In the genomic region with DNA sequence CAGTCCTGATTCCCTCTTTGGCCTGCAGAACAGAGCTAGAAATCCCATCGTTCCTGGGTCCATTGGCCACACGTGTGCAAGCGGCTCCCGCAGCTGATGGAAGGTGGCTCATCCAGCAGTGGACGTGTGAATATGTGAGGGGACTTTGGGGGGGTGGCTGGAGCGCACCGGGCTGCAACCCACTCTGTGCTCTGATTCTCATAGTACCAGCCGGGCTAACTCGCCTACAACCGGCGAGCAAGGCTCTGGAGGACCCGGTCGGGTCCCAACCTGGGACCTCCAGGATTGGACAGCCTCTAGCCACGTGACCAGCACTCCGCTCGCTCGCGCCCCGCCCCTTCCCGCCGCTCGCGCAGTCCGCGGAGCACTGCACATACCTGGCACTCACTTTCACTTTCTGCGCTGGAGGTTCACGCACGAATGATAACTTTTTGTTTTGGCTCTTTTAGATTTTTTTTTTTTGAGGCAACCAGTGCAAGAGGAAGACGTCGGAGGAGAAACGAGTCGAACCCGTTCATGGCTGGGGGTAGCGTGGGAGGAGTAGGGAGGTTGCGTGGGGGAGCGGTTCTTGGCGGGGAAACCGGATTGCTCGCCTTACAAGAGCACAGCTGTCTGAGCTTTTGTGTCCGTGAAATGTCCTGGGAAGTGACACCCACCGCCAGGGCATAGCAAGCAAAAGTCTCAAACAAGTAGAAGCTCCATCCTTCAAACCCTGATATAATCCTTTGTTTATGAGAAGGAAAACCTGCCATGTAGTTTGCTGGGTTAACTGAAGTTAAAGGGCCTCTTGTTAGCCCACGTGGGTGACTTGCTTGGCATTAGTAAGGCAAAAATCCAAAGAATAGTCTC, we compare ENCODE assay signal across 8 mouse cellular contexts. TPM values are rescaled to one million over a fixed set of nuclear protein-coding genes. Genes with fewer than 3 reads are reported as not detected.
DNase-seq lines count a peak whose midpoint lies in the region; ATAC-seq lines count a peak whose summit lies in the region.

No protein-coding gene starts in this region.

- DNase-seq in adrenal gland, adult 18-20 months (ENCODE audit: low spot score in 2 of 2), result peak; percentile 78 to 79
- DNase-seq in embryo, embryonic 10.5 days (ENCODE audit: low spot score), result peak; percentile 92
- DNase-seq in gastrocnemius, postnatal 14 days, result peak; percentile 80
- peak; percentile 40 to 52 for DNase-seq in left cerebral cortex, postnatal 25 days (ENCODE audit: low spot score in 2 of 2)
- peak; percentile 88 for DNase-seq in mesoderm, embryonic 11.5 days (ENCODE audit: low read depth, low spot score)
- peak; percentile 64 for DNase-seq in right cerebral cortex, postnatal 25 days
- peak; percentile 72 to 85 for DNase-seq in urinary bladder, postnatal 4 days (ENCODE audit: low spot score in 2 of 2)

- intact Hi-C loops in gastrocnemius, postnatal 14 days (cut with DNase I; ENCODE audit: low total_unique reads), result no loop called here
- intact Hi-C loops in left cerebral cortex, postnatal 25 days (cut with DNase I), result loop anchor here (5.0 kb wide), 3 partner anchors 468 to 958 kb away; a partner anchor contains a TSS

- peak; percentile 98 for ATAC-seq in inflammation-experienced regulatory T-cells, adult 6 months

RNA-seq across cellular contexts. Expression of a gene that starts 1.1 kb away (rescaled TPM):
- 1 to 10 TPM; 2.1 to 2.2 TPM for total RNA-seq in adrenal gland, adult 18-20 months (2021)
- total RNA-seq in gastrocnemius, postnatal 14 days (2021), result 1 to 10 TPM in 1 of 2 experiments, under 1 TPM in 1; 0.89 to 1.8 TPM
- polyA plus RNA-seq in inflammation-experienced regulatory T-cells, adult 6 months (2017; shearing (Covaris generic)), result 10 to 100 TPM; 11.2 to 27.7 (median 12.4) TPM
- 1 to 10 TPM in 1 of 2 experiments, under 1 TPM in 1; 0.53 to 1.1 TPM for total RNA-seq in left cerebral cortex, postnatal 25 days (2021)

Comparison
In these comparisons a context has a peak if more than half of its experiments do, and no peak if none do; other contexts are left out.
1. Peak in every context shown above with its lines: DNase-seq and ATAC-seq.